Mouse (Mus musculus): Measurements from ENCODE around the gene Ptprq. TPM values are rescaled to one million over a fixed set of nuclear protein-coding genes. Genes with fewer than 3 reads are reported as not detected.

Ptprq gene
- 0.06 TPM in 1 of 2 replicates, not detected in the other for polyA plus RNA-seq (2016; fragmentation: Nextera tagmentation; extraction: Ambion mirVana)

DNA sequence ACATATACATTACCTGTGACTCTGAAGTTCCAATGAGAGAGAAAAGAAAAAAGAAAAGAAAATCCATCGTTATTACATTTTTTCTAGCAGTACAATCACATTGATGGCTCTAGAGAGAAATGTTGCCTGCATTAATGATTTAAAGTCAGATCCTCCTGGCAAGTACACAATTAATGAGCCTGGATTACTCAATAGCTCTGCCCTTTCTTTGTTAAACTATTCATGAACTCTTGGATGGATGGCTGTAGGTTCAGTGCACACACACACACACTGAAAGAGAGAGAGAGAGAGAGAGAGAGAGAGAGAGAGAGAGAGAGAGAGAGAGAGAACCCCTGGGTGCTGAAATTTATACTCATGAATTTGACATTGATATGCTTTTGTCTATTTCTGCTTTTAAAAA lies at the start of gene Ptprq:
Gene Ptprq (minus strand): TSS at position 246 of the 400 bp plus-strand sequence.
- Histone ChIP-seq H3K27me3 (ENCODE audit: low read depth, poor library complexity, severe bottlenecking) (no peaks in the 10 kb centered on the region), H3K9me3 (replicated peaks) (no peaks in the 10 kb centered on the region), H3K4me3 (no peak within 1 kb of the TSS), H3K27ac (replicated peaks) (no peak within 1 kb of the TSS), H3K4me1 (no peaks in the 10 kb centered on the region), H3K36me3 (no peaks in the 10 kb centered on the region)
- 76% methylated on average over 1 of the region's 1 CpGs for WGBS
- no peak for DNase-seq (ENCODE audit: low spot score)

DNA sequence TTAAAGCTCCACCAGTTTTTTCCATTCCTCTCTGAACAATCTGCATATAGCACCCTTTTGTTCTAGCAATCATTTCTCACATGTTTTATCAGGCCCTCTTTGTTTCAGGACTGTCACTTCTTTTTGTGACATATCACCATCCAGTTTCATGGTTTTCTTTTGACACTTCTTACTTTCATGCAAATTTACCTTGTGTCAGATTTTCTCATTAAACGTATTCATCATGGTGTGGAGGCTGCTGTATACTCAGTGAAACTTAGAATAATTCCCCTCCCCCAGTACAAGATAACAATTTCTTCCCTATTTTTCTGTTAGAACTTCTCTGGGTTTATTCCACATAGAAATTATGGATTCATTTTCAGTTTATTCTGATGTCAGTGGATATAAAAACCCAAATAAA lies 39.8 kb upstream of the Ptprq start:
- no peaks in the 10 kb centered on the region for H3K36me3 ChIP-seq
- DNase-seq (ENCODE audit: low spot score), result no peak
- 83% methylated on average over 1 of the region's 1 CpGs for WGBS
- H3K27me3 ChIP-seq (ENCODE audit: low read depth, poor library complexity, severe bottlenecking), result no peaks in the 10 kb centered on the region
- H3K4me3 ChIP-seq, result no peak overlapping the region
- H3K9me3 ChIP-seq (replicated peaks), result no peaks in the 10 kb centered on the region
- no peak overlapping the region for H3K27ac ChIP-seq (replicated peaks)
- H3K4me1 ChIP-seq, result no peaks in the 10 kb centered on the region

DNA sequence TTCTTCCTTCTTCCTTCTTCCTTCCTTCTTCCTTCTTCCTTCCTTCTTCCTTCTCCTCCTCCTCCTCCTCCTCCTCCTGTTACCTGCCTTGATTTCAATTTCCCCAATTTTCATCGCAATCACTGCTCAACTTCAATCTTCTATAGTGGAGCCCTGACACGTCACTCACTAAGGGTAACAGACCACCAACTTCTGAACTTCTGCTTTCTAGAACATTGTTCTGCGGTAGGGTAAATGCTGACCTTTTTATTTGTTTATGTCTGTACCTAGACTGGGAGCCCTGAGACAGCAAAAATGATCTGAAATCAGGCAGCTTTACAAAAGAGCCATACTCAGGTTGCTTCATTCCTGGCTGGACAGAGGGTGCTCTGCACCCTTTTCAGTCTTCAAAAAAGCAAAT lies 33.6 kb upstream of the Ptprq start:
- no peak overlapping the region for H3K27ac ChIP-seq (replicated peaks)
- 88% methylated on average over 3 of the region's 3 CpGs for WGBS
- no peaks in the 10 kb centered on the region for H3K9me3 ChIP-seq (replicated peaks)
- no peak for DNase-seq (ENCODE audit: low spot score)
- no peaks in the 10 kb centered on the region for H3K27me3 ChIP-seq (ENCODE audit: low read depth, poor library complexity, severe bottlenecking)
- peaks cover 15% of the 10 kb centered on the region for H3K4me1 ChIP-seq
- no peak overlapping the region for H3K4me3 ChIP-seq
- H3K36me3 ChIP-seq, result no peaks in the 10 kb centered on the region

DNA sequence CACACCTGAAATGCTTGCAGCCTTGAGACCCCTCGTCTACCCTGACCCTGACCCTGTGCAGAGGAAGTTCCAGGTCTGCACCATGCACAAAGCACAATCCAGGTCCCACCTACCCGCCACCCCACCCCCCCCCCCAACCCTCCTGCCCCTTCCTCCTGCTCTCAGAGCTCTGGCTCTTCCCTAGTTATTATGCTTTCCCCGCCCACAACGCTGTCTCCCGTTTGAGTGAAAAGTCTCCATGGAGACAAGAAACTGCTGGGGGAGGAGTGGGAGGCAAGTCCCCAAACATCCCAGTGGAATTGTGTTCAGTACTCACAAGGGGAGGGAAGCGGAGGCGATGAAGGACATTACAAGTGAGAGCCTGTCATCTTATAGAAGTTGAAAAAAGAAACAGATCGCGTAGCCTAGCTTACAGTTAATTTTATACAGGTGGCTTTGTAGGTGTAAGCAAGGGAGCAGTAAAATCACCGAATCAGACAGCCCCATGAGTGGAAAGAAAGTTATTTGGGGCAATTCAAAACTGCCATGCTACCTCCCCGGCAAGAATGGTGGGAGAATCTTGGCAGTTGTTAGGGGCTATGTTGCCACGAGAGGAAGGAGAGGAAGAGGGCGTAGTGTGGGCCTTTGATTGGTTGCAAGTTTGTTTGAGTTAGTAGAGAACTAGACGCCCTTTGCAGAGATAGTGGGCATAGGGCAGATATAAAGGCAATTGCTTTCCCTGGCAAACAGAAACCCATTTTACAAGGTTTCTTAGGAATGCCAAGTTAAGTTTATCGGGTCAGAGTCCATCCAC lies 32.7 kb upstream of the Ptprq start:
- H3K4me3 ChIP-seq, result peak overlapping the region; percentile 42
- H3K4me1 ChIP-seq, result peaks cover 15% of the 10 kb centered on the region
- no peaks in the 10 kb centered on the region for H3K36me3 ChIP-seq
- H3K27me3 ChIP-seq (ENCODE audit: low read depth, poor library complexity, severe bottlenecking), result no peaks in the 10 kb centered on the region
- H3K27ac ChIP-seq (replicated peaks), result peak overlapping the region; percentile 73
- peak; percentile 53 for DNase-seq (ENCODE audit: low spot score)
- 31% methylated on average over 15 of the region's 15 CpGs for WGBS
- no peaks in the 10 kb centered on the region for H3K9me3 ChIP-seq (replicated peaks)

DNA sequence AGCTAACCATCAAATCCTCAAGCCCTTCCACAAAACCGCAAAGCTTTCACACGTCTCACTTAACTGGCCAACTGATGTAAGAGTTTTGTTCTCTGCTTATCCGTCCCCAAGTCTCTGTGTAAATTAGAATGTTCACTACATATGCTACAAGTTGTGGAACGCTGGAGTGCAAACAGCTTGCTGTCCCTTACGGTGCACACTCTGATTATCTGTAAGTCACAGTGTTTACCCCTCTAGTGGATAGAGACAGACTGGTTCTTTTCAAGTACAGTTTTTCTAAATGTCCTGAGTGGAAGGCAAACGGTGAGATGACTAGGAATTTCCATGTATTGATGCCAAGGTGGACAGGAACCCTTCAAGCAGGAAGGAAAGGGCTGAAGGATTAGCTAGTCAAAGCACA lies 32.1 kb upstream of the Ptprq start:
- Histone ChIP-seq H3K27me3 (ENCODE audit: low read depth, poor library complexity, severe bottlenecking) (no peaks in the 10 kb centered on the region), H3K4me3 (peak overlapping the region; percentile 42), H3K27ac (replicated peaks) (peak overlapping the region; percentile 73), H3K9me3 (replicated peaks) (no peaks in the 10 kb centered on the region), H3K36me3 (no peaks in the 10 kb centered on the region), H3K4me1 (peaks cover 15% of the 10 kb centered on the region)
- DNase-seq (ENCODE audit: low spot score), result no peak
- 33% methylated on average over 6 of the region's 6 CpGs for WGBS

DNA sequence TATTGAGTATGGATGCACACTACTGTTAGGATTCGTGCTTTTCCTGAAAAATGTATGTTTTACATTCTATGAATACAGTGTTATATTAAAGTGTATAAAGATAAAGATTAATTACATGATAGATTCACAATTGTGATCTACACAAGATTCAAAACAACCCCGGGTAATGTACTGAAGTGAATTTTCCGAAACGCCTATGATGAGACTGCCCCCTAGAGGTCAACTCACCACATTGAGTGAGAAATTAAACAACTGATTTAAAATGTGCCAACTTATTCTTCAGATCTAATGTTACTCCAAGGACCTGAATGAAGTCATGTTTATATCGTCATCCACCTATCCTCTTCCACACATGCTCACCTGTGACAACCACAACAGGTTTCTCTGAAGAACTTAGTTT lies 27.7 kb upstream of the Ptprq start:
- Histone ChIP-seq H3K9me3 (replicated peaks) (no peaks in the 10 kb centered on the region), H3K4me1 (peaks cover 10% of the 10 kb centered on the region), H3K27ac (replicated peaks) (no peak overlapping the region), H3K36me3 (no peaks in the 10 kb centered on the region), H3K4me3 (no peak overlapping the region), H3K27me3 (ENCODE audit: low read depth, poor library complexity, severe bottlenecking) (no peaks in the 10 kb centered on the region)
- no peak for DNase-seq (ENCODE audit: low spot score)
- WGBS, result 26% methylated on average over 5 of the region's 5 CpGs

DNA sequence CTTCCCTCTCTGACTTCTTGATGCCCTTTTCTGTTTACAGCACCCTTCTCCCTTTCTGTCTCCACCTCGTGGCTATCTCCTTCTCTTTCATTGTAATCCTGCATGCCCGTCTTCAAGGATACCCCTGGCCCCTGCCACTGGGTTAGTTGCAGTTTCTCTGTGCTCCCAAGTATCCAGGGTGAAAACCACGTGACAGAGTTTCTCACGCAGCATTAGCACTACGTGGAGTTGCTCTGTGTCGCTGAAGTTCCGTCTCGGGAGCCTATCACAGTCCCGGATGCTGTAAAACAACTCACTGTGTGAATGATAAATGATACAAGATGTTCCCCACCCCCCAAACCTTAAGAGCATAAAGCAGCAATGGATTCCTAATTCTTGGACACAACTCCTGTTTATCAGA lies 26.9 kb upstream of the Ptprq start:
- H3K4me1 ChIP-seq, result peaks cover 1% of the 10 kb centered on the region
- H3K27ac ChIP-seq (replicated peaks), result no peak overlapping the region
- no peak for DNase-seq (ENCODE audit: low spot score)
- H3K27me3 ChIP-seq (ENCODE audit: low read depth, poor library complexity, severe bottlenecking), result no peaks in the 10 kb centered on the region
- H3K36me3 ChIP-seq, result no peaks in the 10 kb centered on the region
- H3K4me3 ChIP-seq, result no peak overlapping the region
- H3K9me3 ChIP-seq (replicated peaks), result no peaks in the 10 kb centered on the region
- 42% methylated on average over 9 of the region's 9 CpGs for WGBS

DNA sequence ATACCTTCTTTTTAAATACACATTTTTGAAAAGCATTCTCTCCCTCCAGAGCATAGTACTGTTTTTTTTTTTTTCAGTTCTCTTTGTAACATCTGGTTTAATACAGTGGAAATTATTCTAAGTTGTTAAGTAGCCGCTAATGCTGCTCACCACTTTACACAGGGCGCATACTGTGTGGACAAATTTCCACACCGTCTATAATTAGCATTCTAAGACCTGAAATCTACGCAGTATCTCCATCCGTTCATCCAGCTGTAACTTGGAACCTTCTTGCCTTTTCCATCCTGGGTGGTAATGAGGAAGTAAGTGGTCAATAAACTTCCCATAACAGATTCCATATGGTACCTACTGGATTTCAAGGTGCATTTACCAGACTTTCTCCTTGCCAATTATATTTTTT lies 20.0 kb upstream of the Ptprq start:
- H3K4me3 ChIP-seq, result no peak overlapping the region
- no peak overlapping the region for H3K27ac ChIP-seq (replicated peaks)
- H3K9me3 ChIP-seq (replicated peaks), result no peaks in the 10 kb centered on the region
- 92% methylated on average over 5 of the region's 5 CpGs for WGBS
- H3K36me3 ChIP-seq, result no peaks in the 10 kb centered on the region
- DNase-seq (ENCODE audit: low spot score), result no peak
- H3K27me3 ChIP-seq (ENCODE audit: low read depth, poor library complexity, severe bottlenecking), result no peaks in the 10 kb centered on the region
- no peaks in the 10 kb centered on the region for H3K4me1 ChIP-seq

DNA sequence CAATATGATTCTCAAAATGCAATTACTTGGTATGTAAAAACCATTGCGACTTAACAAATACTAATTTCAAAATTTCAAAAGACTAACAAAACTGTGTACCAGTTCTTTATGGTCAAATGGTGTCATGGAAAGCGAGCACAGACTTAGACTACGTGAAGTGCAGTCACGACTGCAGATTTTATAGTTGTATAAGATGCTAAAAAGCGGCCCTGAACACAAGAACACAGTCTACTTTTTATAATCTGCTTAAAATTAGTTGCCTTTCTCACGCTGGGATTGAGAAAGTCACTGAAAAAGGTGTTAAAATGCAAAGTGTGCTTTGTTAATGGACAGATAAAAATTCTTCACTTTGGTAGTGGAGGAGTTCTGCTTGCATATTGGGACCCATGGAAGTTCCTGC lies 17.9 kb upstream of the Ptprq start:
- Histone ChIP-seq H3K9me3 (replicated peaks) (no peaks in the 10 kb centered on the region), H3K27me3 (ENCODE audit: low read depth, poor library complexity, severe bottlenecking) (no peaks in the 10 kb centered on the region), H3K4me1 (peaks cover 6% of the 10 kb centered on the region), H3K27ac (replicated peaks) (no peak overlapping the region), H3K36me3 (no peaks in the 10 kb centered on the region), H3K4me3 (no peak overlapping the region)
- no peak for DNase-seq (ENCODE audit: low spot score)
- 87% methylated on average over 6 of the region's 6 CpGs for WGBS

DNA sequence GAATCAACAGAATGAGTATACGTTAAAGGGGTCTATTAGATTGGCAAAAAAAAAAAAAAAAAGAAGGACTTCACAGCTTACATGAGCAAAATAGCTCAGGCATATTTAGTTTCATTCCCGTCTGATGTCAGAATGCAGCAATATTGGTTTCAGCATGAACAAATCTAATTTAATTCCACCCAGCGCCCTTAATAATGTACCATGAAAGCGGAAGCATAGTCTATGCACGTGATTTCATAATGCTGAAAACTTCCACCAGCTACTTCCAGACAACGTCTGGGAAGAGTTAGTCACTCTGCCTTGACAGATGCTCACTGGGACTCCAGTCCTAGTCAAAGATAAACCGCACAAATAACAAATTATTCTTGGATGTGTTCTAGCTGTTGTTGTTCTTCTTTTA lies 15.6 kb upstream of the Ptprq start:
- no peak for DNase-seq (ENCODE audit: low spot score)
- no peak overlapping the region for H3K27ac ChIP-seq (replicated peaks)
- WGBS, result 88% methylated on average over 7 of the region's 7 CpGs
- no peaks in the 10 kb centered on the region for H3K36me3 ChIP-seq
- no peaks in the 10 kb centered on the region for H3K9me3 ChIP-seq (replicated peaks)
- peaks cover 6% of the 10 kb centered on the region for H3K4me1 ChIP-seq
- H3K27me3 ChIP-seq (ENCODE audit: low read depth, poor library complexity, severe bottlenecking), result no peaks in the 10 kb centered on the region
- no peak overlapping the region for H3K4me3 ChIP-seq

DNA sequence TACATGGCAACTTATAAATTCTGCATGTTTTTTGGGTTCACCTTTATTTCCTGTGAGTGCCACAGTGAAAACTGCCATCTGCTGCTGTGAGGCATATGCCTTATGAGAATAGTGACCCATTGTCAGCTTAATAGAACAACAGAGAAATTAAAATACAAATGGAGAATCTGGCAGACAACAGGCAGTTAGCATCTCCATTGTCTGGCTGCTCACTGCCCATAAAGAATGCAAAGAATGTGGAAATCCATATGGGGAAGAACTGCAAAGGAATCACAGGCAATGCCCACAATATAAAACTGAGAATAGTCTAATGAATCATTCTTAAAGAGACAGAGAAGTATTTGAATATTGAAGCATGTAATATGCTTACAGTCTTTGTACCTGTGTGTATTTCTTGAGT lies 14.5 kb upstream of the Ptprq start:
- no peaks in the 10 kb centered on the region for H3K36me3 ChIP-seq
- H3K9me3 ChIP-seq (replicated peaks), result no peaks in the 10 kb centered on the region
- no peak for DNase-seq (ENCODE audit: low spot score)
- H3K27ac ChIP-seq (replicated peaks), result no peak overlapping the region
- no peak overlapping the region for H3K4me3 ChIP-seq
- H3K4me1 ChIP-seq, result peaks cover 6% of the 10 kb centered on the region
- H3K27me3 ChIP-seq (ENCODE audit: low read depth, poor library complexity, severe bottlenecking), result no peaks in the 10 kb centered on the region

DNA sequence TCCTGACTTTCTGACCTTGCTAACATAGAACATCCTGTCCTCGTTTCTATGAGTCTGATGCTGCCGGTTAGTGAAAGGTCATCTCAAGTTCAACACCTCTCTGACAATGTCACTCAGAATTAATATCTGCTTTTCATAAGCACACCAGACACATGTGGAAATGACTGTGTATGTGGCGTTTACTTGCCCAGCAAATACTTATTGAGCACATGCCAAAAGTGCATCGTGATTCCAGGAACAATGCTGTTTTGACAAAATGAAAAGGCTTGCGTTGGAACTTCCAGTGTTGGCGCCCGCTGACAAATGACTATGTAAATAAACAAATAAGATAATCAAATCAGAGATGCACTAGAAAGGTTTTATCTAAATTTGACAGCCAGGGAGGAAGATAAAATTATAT lies 5.8 kb upstream of the Ptprq start:
- Histone ChIP-seq H3K4me1 (no peaks in the 10 kb centered on the region), H3K4me3 (no peak overlapping the region)
- DNase-seq (ENCODE audit: low spot score), result no peak

DNA sequence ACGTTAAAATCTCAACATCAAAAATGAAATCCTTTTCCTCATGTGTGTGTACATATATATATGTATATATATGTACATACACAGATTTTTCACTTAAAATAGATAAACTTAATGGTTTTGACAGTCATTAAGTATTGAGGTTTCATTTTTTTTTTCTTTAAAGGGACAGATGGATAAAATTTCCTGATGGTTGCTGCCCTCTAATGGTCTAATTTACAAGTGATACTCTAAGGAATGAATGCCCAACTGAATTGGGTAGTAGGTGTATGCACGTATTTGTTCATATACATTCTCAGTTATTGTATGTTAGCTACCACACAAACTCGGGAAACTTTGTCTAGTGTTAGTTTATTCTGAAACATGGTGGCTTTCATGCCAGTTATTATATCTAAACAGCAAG lies 15.4 kb downstream of the Ptprq start:
- no peaks in the 10 kb centered on the region for H3K9me3 ChIP-seq (replicated peaks)
- WGBS, result 59% methylated on average over 3 of the region's 3 CpGs
- H3K36me3 ChIP-seq, result no peaks in the 10 kb centered on the region
- no peaks in the 10 kb centered on the region for H3K27me3 ChIP-seq (ENCODE audit: low read depth, poor library complexity, severe bottlenecking)
- no peak overlapping the region for H3K27ac ChIP-seq (replicated peaks)
- H3K4me1 ChIP-seq, result no peaks in the 10 kb centered on the region
- no peak overlapping the region for H3K4me3 ChIP-seq
- no peak for DNase-seq (ENCODE audit: low spot score)

More for the DNA sequence above, 5.8 kb upstream of the Ptprq start:
- WGBS, result 84% methylated on average over 7 of the region's 7 CpGs
- H3K27ac ChIP-seq (replicated peaks), result no peak overlapping the region
- no peaks in the 10 kb centered on the region for H3K9me3 ChIP-seq (replicated peaks)
- no peaks in the 10 kb centered on the region for H3K36me3 ChIP-seq
- H3K27me3 ChIP-seq (ENCODE audit: low read depth, poor library complexity, severe bottlenecking), result no peaks in the 10 kb centered on the region

DNA sequence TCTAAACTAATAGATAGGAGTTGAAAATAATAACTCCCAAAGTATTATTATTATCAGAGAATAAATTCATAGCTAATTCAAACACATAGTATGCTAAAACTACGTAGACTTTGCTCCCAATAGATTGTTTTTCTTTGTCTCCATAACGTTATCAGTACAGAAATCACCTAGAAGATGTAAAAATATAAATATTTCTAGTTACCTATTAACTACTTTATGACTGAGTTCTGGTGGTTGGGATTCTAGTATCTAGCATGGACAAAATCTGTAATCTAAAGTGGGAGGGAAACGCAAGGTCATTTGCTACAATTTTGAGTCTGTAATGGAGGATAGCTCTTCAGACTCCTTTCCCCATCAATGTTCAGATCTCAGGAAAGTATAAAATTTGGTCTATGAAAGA lies 18.9 kb downstream of the Ptprq start:
- Histone ChIP-seq H3K27me3 (ENCODE audit: low read depth, poor library complexity, severe bottlenecking) (no peaks in the 10 kb centered on the region), H3K27ac (replicated peaks) (no peak overlapping the region), H3K36me3 (no peaks in the 10 kb centered on the region), H3K4me1 (no peaks in the 10 kb centered on the region), H3K9me3 (replicated peaks) (no peaks in the 10 kb centered on the region), H3K4me3 (no peak overlapping the region)
- DNase-seq (ENCODE audit: low spot score), result no peak
- 88% methylated on average over 3 of the region's 3 CpGs for WGBS

Measured in midbrain, embryonic 10.5 days (tissue).